Mouse (Mus musculus): ENCODE results near the gene Lifr. TPM values are rescaled to one million over a fixed set of nuclear protein-coding genes. Genes with fewer than 3 reads are reported as not detected.

The Lifr gene
- polyA plus RNA-seq, 1 experiment from 2014 or later, result 17.5 TPM

GRCm38 (mm10) chr15:7189678-7190454 lies 99.5 kb downstream of the Lifr start:
- Histone ChIP-seq H3K9me3 (ENCODE audit: control insufficient read depth, low read length) (no peaks in the 10 kb centered on the region), H3K4me2 (ENCODE audit: low read length) (no peak overlapping the region), H3K4me1 (ENCODE audit: control insufficient read depth, insufficient read depth, low read length) (peaks cover 12% of the 10 kb centered on the region), H3K36me3 (ENCODE audit: control insufficient read depth, insufficient read depth, low read length) (0 out of 2 replicates have a peak, but pooled peaks cover 12% of the 10 kb centered on the region), H3K27ac (replicated peaks; ENCODE audit: low read depth, low read length) (no peak overlapping the region), H3K9ac (replicated peaks; ENCODE audit: low read length) (no peak overlapping the region), H3K27me3 (ENCODE audit: control insufficient read depth, insufficient read depth, low read length) (no peaks in the 10 kb centered on the region), H3K4me3 (replicated peaks; ENCODE audit: low read depth, low read length) (no peak overlapping the region)
- DNase-seq (no peak), ATAC-seq (ENCODE audit: low FRiP score, low TSS enrichment) (no peak)
- 94% methylated on average over 22 of the region's 22 CpGs for WGBS

- ATAC-seq (ENCODE audit: low FRiP score, low TSS enrichment), result no peak
- Histone ChIP-seq H3K4me1 (ENCODE audit: control insufficient read depth, insufficient read depth, low read length) (peaks cover 23% of the 10 kb centered on the region), H3K4me3 (replicated peaks; ENCODE audit: low read depth, low read length) (no peak overlapping the region), H3K9me3 (ENCODE audit: control insufficient read depth, low read length) (no peaks in the 10 kb centered on the region), H3K9ac (replicated peaks; ENCODE audit: low read length) (no peak overlapping the region), H3K36me3 (ENCODE audit: control insufficient read depth, insufficient read depth, low read length) (0 out of 2 replicates have a peak, but pooled peaks cover 9% of the 10 kb centered on the region), H3K4me2 (ENCODE audit: low read length) (no peak overlapping the region), H3K27me3 (ENCODE audit: control insufficient read depth, insufficient read depth, low read length) (no peaks in the 10 kb centered on the region), H3K27ac (replicated peaks; ENCODE audit: low read depth, low read length) (no peak overlapping the region)
- 95% methylated on average over 4 of the region's 4 CpGs for WGBS
- no peak for DNase-seq
These were observed 100.7 kb downstream of the Lifr start for GRCm38 (mm10) chr15:7191074-7191473.

GRCm38 (mm10) chr15:7192582-7192981 lies 102.2 kb downstream of the Lifr start:
- Histone ChIP-seq H3K9me3 (ENCODE audit: control insufficient read depth, low read length) (no peaks in the 10 kb centered on the region), H3K36me3 (ENCODE audit: control insufficient read depth, insufficient read depth, low read length) (0 out of 2 replicates have a peak, but pooled peaks cover 5% of the 10 kb centered on the region), H3K4me1 (ENCODE audit: control insufficient read depth, insufficient read depth, low read length) (peaks cover 28% of the 10 kb centered on the region), H3K27me3 (ENCODE audit: control insufficient read depth, insufficient read depth, low read length) (no peaks in the 10 kb centered on the region), H3K27ac (replicated peaks; ENCODE audit: low read depth, low read length) (no peak overlapping the region), H3K4me2 (ENCODE audit: low read length) (no peak overlapping the region), H3K9ac (replicated peaks; ENCODE audit: low read length) (no peak overlapping the region), H3K4me3 (replicated peaks; ENCODE audit: low read depth, low read length) (no peak overlapping the region)
- no peak for ATAC-seq (ENCODE audit: low FRiP score, low TSS enrichment)
- 96% methylated on average over 2 of the region's 2 CpGs for WGBS
- DNase-seq, result no peak

GRCm38 (mm10) chr15:7194147-7194720 lies 103.8 kb downstream of the Lifr start:
- 4% methylated on average over 13 of the region's 13 CpGs for WGBS

GRCm38 (mm10) chr15:7194748-7195221 lies 104.4 kb downstream of the Lifr start:
- DNase-seq (peak; percentile 76), ATAC-seq (ENCODE audit: low FRiP score, low TSS enrichment) (peak; percentile 69)
- Histone ChIP-seq H3K36me3 (ENCODE audit: control insufficient read depth, insufficient read depth, low read length) (0 out of 2 replicates have a peak, but pooled peaks cover 3% of the 10 kb centered on the region), H3K9me3 (ENCODE audit: control insufficient read depth, low read length) (no peaks in the 10 kb centered on the region), H3K27ac (replicated peaks; ENCODE audit: low read depth, low read length) (peak overlapping the region; percentile 77), H3K4me3 (replicated peaks; ENCODE audit: low read depth, low read length) (no peak overlapping the region), H3K27me3 (ENCODE audit: control insufficient read depth, insufficient read depth, low read length) (no peaks in the 10 kb centered on the region), H3K9ac (replicated peaks; ENCODE audit: low read length) (no peak overlapping the region), H3K4me2 (ENCODE audit: low read length) (peak overlapping the region; percentile 1; the same call in 1 of the 2 replicates), H3K4me1 (ENCODE audit: control insufficient read depth, insufficient read depth, low read length) (peaks cover 35% of the 10 kb centered on the region)
- 8% methylated on average over 6 of the region's 6 CpGs for WGBS

More at GRCm38 (mm10) chr15:7194147-7194720, 103.8 kb downstream of the Lifr start:
- Histone ChIP-seq H3K9me3 (ENCODE audit: control insufficient read depth, low read length) (no peaks in the 10 kb centered on the region), H3K4me3 (replicated peaks; ENCODE audit: low read depth, low read length) (no peak overlapping the region), H3K9ac (replicated peaks; ENCODE audit: low read length) (no peak overlapping the region), H3K4me1 (ENCODE audit: control insufficient read depth, insufficient read depth, low read length) (peaks cover 34% of the 10 kb centered on the region), H3K27me3 (ENCODE audit: control insufficient read depth, insufficient read depth, low read length) (no peaks in the 10 kb centered on the region), H3K36me3 (ENCODE audit: control insufficient read depth, insufficient read depth, low read length) (0 out of 2 replicates have a peak, but pooled peaks cover 3% of the 10 kb centered on the region), H3K27ac (replicated peaks; ENCODE audit: low read depth, low read length) (peak overlapping the region; percentile 77), H3K4me2 (ENCODE audit: low read length) (peak overlapping the region; percentile 30)
- peak; percentile 48; the same call in 1 of the 2 replicates for ATAC-seq (ENCODE audit: low FRiP score, low TSS enrichment)
- DNase-seq, result peak; percentile 76

GRCm38 (mm10) chr15:7197652-7198445 lies 107.4 kb downstream of the Lifr start:
- Histone ChIP-seq H3K36me3 (ENCODE audit: control insufficient read depth, insufficient read depth, low read length) (no peaks in the 10 kb centered on the region), H3K27ac (replicated peaks; ENCODE audit: low read depth, low read length) (no peak overlapping the region), H3K27me3 (ENCODE audit: control insufficient read depth, insufficient read depth, low read length) (no peaks in the 10 kb centered on the region), H3K4me3 (replicated peaks; ENCODE audit: low read depth, low read length) (no peak overlapping the region), H3K9ac (replicated peaks; ENCODE audit: low read length) (no peak overlapping the region), H3K4me2 (ENCODE audit: low read length) (no peak overlapping the region), H3K4me1 (ENCODE audit: control insufficient read depth, insufficient read depth, low read length) (peaks cover 35% of the 10 kb centered on the region), H3K9me3 (ENCODE audit: control insufficient read depth, low read length) (no peaks in the 10 kb centered on the region)
- DNase-seq, result no peak
- ATAC-seq (ENCODE audit: low FRiP score, low TSS enrichment), result no peak
- WGBS, result 53% methylated on average over 3 of the region's 3 CpGs

DNA sequence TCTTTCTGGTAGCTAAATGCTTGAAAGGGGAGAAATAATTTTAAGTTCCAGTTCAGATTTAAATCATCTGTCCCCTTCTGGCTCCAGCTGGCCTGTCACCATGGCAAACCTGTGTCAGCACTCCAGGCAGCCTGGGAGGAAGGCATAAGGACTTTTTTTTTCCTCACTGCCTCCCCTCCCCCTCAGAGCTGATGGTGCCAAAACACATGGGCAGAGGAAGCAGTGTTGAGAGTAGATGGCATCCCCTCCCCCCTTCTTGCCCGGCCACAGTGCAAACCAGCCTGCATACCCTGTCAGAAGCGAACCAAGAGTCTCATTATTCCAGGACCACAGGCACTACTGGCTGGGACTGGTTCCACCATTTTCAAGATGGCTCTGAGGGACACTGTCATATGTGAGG lies 108.4 kb downstream of the Lifr start:
- Histone ChIP-seq H3K4me2 (ENCODE audit: low read length) (no peak overlapping the region), H3K36me3 (ENCODE audit: control insufficient read depth, insufficient read depth, low read length) (no peaks in the 10 kb centered on the region), H3K27ac (replicated peaks; ENCODE audit: low read depth, low read length) (no peak overlapping the region), H3K27me3 (ENCODE audit: control insufficient read depth, insufficient read depth, low read length) (no peaks in the 10 kb centered on the region), H3K4me1 (ENCODE audit: control insufficient read depth, insufficient read depth, low read length) (peaks cover 39% of the 10 kb centered on the region), H3K4me3 (replicated peaks; ENCODE audit: low read depth, low read length) (no peak overlapping the region), H3K9me3 (ENCODE audit: control insufficient read depth, low read length) (no peaks in the 10 kb centered on the region), H3K9ac (replicated peaks; ENCODE audit: low read length) (no peak overlapping the region)
- peak; percentile 75 for ATAC-seq (ENCODE audit: low FRiP score, low TSS enrichment)
- peak; percentile 80 for DNase-seq
- 30% methylated on average over 2 of the region's 2 CpGs for WGBS

DNA sequence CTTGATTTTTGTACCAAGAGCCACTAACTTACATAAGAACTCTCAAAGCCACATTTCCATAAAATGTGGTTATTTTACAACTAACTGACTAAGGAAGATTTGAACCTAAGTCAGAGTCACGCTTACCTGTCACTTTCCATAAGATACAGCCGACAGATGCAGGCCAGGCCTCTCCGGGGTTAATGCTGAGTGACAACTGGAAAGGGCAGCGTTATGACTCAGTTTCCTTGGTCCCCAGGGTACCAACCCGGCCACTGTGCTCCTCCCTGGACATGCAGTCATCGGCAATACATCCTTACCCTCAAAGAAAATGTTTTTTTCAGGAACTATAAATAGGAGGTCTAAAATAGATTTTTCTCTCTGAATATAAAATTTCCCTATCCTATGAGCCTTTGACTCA lies 109.9 kb downstream of the Lifr start:
- Histone ChIP-seq H3K36me3 (ENCODE audit: control insufficient read depth, insufficient read depth, low read length) (no peaks in the 10 kb centered on the region), H3K4me3 (replicated peaks; ENCODE audit: low read depth, low read length) (no peak overlapping the region), H3K27ac (replicated peaks; ENCODE audit: low read depth, low read length) (no peak overlapping the region), H3K4me1 (ENCODE audit: control insufficient read depth, insufficient read depth, low read length) (peaks cover 25% of the 10 kb centered on the region), H3K27me3 (ENCODE audit: control insufficient read depth, insufficient read depth, low read length) (no peaks in the 10 kb centered on the region), H3K4me2 (ENCODE audit: low read length) (no peak overlapping the region), H3K9ac (replicated peaks; ENCODE audit: low read length) (no peak overlapping the region), H3K9me3 (ENCODE audit: control insufficient read depth, low read length) (no peaks in the 10 kb centered on the region)
- WGBS, result 38% methylated on average over 6 of the region's 6 CpGs
- DNase-seq (no peak), ATAC-seq (ENCODE audit: low FRiP score, low TSS enrichment) (no peak)
